Mouse (Mus musculus) lung, postnatal 10 days (tissue): ENCODE data around the gene Cnnm3.

Experiments used
- DNase-seq: peaks from one replicate; pipeline ENCODE4 v3.0.0; 2021

Cnnm3 gene

DNA sequence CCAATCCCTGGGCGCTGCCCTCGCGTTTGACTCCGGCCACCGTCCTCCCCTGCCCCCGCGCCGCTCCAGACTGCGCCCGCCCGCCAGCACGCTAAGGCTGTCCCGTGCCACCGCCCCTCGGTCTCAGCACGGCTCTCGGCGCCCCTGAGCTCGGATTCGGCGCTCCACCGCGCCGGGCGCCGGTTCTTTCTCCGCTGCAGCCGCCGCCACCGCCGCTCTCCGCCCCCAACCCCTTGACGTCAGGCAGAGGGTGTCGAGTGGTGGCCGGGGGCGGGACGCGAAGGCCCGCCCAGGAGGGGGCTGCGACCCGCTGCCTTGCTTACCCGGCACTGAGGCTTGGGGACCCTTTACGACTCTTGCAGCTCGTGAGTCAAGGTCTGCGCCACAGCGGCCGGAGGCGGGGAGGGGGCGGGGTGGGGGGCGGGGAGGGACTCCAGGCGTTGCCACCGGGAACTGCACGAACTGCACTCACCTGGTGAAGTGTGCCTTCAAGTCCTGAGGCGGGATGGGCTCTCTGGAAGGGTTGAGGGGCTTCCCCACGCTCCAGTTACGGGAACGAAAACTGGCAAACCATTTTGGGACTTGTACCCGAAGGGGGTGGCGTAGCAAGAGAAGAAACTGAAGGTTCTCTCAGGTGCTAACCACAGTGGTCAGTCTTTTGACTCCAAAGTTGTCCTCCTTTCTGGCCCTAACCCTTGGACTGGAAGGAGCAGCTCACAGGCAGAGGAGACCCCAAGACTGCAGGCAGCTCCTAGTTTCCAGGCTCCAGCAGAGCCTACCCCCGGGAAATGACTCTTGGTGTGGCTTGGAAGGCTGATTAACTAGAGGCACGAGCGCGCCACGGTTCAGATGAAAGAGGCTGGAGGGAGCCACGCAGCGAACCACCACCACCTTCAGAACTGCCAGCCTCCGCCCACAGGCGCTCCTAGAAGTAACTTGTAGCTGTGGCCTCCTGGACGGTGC is 46.6 kb downstream of the Cnnm3 start, which contains the start of gene Sema4c:
Gene Sema4c, minus strand, starts transcription at position 319 of the 963 bp plus-strand sequence.
- DNase-seq: peak; percentile 87

DNA sequence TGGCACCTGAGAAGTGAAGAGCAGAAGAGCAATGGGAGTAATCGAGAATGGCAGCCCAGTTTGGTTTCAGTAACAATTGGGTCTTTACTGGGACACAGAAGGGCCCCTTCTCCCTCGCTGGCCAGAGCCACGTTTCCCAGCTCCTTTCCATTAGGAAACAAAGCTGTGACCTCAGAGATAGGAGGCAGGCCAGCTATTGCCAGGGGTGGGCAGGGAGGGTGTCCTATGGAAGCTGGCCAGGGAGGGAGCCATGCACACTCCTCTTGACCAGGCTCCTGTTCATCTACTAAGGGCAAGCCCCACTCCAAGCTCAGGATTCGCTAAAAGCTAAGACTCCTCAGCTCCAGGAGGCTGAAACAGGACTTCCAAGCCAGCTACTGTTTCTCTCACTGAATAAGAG is 47.6 kb downstream of the Cnnm3 start:
- DNase-seq: no peak

GRCm38 (mm10) chr1:36559888-36560287 is 48.2 kb downstream of the Cnnm3 start:
- DNase-seq: no peak

DNA sequence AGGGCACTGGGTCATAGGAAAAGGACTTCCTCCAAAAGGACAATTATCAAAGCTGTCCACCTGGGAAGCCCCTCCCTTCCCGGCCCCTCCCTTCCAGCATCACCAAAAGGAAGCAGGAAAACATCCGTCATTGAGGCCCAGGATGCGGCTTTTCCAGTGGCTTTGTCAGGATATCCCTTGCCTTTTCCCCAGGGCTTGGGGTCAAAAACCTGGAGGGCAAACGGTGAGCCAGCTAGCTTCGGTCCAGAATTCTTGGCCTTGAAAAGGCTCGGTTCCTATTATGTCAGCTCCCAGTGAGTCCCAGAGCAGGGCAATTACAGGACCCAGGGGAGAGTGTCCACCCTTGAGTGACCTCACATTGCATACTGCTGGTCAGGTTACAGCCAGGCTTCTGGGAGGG is 49.2 kb downstream of the Cnnm3 start:
- DNase-seq: peak; percentile 48

- DNase-seq: no peak
These were observed 50.7 kb downstream of the Cnnm3 start for GRCm38 (mm10) chr1:36562388-36562787.

DNA sequence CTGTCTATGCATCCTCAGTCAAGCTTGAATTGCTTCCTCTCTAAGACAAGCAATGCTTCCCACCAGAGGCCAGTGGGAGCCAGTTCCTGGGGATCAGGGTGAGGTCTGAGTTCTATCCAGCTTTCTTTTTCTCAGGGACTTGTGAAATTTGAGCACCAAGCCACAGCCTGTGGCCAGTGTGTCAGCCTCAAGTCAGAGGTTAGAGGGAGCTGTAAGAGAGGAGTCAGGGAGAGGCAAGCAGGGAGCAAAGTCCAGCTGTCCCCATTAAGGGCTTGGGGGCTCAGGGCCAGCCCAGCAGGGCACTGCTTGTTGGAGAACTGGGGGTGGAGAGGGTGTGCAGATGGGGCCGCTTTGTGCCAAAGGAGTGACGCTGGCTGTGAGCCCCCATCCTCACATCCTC is 51.5 kb downstream of the Cnnm3 start:
- DNase-seq: peak; percentile 36

GRCm38 (mm10) chr1:36563632-36564031 is 52.0 kb downstream of the Cnnm3 start:
- no peak for DNase-seq

- no peak for DNase-seq
These were observed 52.4 kb downstream of the Cnnm3 start for GRCm38 (mm10) chr1:36564101-36564500.

DNA sequence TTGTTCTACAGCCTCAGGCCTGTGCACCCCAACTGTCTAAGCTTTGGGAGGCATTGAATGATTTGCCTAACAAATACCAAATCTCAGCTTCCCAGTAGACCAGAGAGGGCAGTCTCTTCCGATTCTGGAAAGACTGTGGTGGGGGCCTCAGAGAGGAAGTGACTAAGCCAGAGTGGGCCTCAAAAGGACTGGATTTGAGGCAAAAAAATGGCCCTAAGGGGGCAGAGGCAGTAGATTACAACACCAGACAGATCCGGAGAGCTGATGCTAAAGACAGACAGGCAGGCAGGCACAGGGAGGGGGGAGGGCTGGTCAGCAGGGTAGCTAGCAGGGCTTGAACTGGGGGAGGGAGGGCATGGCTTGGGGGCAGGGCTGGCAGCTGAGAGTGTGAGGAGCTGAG is 54.8 kb downstream of the Cnnm3 start:
- DNase-seq: no peak

DNA sequence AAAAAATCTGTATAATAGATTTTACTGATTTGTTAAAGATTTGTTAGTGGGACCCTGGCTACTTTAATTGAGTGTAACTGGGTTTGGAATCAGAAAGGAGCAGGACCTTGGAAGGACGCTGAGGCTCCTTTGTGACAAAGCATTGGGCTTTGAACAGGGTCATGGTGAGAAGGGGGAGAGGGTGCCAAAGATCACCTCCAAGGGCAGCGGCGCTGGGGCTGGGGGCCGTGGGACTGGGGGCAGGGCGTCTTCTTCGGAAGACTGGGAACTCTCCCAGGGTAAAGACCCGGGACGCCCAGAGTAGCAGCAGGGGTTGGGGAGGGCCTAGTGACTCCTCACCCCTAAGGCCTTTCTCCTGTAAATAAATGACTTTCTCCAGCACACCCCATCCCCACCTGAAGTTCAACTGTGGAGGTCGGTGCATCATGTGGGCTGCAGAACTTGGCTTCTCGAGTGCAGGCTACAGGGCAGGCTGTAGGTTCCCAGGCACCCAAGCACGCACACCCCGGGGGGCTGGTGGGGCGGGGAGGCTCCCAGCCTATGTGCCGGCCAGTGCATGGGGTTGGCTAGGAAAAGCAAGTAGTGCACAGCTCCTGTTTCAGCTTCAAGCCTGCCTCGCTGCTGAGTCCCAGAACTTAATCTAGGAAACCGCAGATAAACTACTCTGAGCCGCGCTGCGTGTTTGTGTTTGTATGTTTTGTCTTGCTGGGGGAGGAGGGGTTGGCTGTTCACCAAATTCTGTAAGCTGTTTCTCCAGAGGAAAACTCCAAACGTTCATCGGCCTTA is 56.3 kb downstream of the Cnnm3 start:
- DNase-seq: peak; percentile 44

DNA sequence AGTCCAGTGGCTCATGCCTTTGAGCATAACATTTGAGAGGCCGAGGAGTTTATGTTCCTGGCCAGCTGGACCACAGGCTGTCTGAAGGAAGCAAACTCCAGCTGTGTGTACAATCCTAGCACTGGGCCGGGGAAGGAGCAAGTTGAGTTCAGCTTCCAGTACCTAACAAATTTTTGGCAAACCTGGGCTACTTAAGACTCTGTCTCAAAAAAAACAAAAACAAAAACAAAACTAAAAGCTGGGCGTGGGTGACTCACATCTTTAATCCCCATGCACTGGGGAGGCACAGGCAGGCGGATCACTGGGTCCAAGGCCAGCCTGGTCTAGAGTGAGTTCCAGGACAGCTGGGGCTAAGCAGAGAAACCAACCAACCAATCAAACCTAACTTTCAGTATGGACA is 57.1 kb downstream of the Cnnm3 start:
- DNase-seq: no peak

DNA sequence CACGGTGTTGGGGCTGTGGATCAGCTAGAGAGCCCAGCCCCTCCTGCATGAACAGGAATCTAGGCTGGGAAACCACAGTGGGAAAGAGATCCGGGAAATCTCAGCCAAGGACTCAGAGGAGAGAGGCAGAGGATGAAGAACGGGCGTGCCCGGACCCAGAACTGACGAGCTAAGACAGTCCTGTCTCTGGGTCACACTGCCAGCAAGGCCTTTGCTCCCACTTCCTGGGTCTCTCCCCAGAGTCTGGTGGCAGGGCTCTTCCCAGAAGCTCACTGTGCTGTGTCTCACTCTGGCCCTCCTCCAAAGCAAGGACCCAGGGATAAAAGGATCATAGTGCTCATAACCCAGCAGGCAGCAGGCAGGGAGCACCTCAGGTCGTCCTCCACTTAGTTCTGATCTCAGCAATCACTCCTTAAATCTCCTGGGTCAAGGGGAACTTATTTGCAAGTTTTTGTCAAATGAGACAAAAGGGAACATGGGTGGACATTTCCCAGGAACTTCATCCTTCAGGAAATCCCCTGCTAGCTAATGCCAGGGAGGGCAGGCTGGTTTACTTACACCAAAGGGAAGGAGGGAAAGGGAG is 58.1 kb downstream of the Cnnm3 start:
- DNase-seq: peak; percentile 49

DNA sequence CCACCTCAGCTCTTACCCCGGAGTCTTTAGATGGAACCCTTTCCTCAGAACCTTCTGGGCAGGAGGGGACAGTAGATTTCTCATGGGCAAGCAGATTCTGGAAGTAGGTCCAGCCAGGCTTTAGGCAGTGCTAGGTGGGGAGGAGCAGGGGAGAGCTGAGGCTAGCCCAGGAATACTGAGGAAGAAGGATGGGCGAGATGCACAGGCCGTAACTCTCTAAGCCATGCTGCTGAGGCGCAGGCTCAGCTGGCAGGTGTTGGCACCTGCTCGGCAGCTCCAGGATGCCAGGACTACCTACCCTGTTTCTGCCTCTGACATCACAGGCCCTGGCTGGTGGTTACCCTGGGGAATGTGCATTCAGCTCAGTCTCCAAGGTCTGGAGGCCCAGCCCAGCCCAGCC is 58.7 kb downstream of the Cnnm3 start:
- no peak for DNase-seq

- peak; percentile 85 for DNase-seq
These were observed 60.0 kb downstream of the Cnnm3 start for GRCm38 (mm10) chr1:36571627-36572026.

GRCm38 (mm10) chr1:36572140-36572700 is 60.6 kb downstream of the Cnnm3 start:
- DNase-seq: no peak

GRCm38 (mm10) chr1:36572709-36573108 is 61.0 kb downstream of the Cnnm3 start:
- no peak for DNase-seq

- DNase-seq: no peak
These were observed 61.9 kb downstream of the Cnnm3 start for GRCm38 (mm10) chr1:36573524-36573923.

GRCm38 (mm10) chr1:36574196-36574955 is 62.7 kb downstream of the Cnnm3 start:
- DNase-seq: no peak

- no peak for DNase-seq
These were observed 63.7 kb downstream of the Cnnm3 start for GRCm38 (mm10) chr1:36575347-36575746.

DNA sequence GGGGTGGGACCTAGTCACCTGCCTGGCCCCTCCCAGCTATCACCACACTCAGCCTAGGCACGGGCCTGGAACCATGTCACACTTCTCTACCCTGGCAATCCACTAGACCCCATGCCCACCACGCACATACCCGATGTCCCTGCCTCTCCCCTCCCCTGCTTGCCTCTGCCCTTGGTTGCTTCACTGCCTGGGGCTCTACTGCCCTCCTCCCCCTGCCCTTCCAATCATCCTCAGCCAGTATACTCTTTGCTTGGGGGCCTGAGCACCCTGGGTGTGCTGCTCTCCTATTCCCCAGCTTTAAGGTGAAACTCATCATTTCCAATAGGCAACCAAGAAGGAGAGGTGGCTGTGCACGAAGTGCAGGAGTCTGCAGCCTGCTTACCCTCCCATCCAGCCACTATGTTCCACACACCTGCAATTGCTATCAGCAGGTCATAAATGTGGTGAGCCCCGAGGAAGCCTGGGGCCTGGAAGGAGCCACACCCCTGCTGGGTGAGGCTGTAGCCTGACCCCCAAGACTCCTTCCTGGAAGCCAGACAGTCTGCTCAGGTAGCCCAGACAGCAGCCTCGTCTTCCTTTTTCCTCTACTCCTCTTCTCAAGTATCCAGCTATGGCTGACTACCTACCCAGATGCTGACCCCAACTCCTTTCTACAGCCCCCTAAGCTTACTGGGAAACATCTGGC is 65.5 kb downstream of the Cnnm3 start:
- no peak for DNase-seq
